Comparison of ENCODE assay signal across 8 mouse cellular contexts in the genomic region with DNA sequence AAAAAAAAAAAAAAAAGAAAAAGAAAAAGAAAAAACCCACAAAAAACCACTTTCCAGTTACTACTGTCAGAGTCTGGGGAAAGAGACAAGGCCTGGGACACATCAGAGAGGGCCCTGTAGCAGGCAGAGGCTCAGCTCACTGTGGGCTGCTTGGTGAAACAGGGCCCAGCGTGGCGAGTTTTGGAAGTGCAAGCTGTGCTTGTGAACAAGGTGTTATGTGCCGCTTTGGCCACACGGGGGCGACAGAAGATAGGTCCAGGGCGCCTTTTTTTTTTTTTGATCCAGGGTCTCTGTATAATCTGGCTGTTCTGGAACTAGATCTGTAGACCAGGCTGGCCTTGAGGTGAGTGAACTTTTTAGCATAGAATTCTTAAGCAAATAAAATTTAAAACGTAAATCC. TPM values are rescaled to one million over a fixed set of nuclear protein-coding genes. Genes with fewer than 3 reads are reported as not detected.
DNase-seq lines count a peak whose midpoint lies in the region; ATAC-seq and TF ChIP-seq lines count a peak whose summit lies in the region.

No protein-coding gene starts in this region.

- 4% methylated on average over 7 of the region's 7 CpGs for WGBS in intestine, postnatal 0 days
- 3% methylated on average over 7 of the region's 7 CpGs for WGBS in intestine, embryonic 16.5 days
- WGBS in limb, embryonic 14.5 days = 3% methylated on average over 7 of the region's 7 CpGs
- 2% methylated on average over 7 of the region's 7 CpGs for WGBS in stomach, embryonic 16.5 days

- H3K4me2 ChIP-seq in intestine, postnatal 0 days (replicated peaks; ENCODE audit: low read depth) = no peak overlapping the region
- H3K4me2 ChIP-seq in intestine, embryonic 16.5 days (ENCODE audit: low read depth, low read length) = no peak overlapping the region
- no peak overlapping the region for H3K4me2 ChIP-seq in limb, embryonic 14.5 days (replicated peaks; ENCODE audit: low read depth, low read length, severe bottlenecking)
- no peak overlapping the region for H3K4me2 ChIP-seq in stomach, embryonic 16.5 days (ENCODE audit: low read depth, low read length)

- peak; percentile 86 for DNase-seq in cerebellum, adult 11 months
- DNase-seq in limb, embryonic 14.5 days (ENCODE audit: low spot score) = peak; percentile 94
- peak; percentile 97 for DNase-seq in naive thymus-derived CD4-positive, alpha-beta T cell, adult 2 months (ENCODE audit: low read depth)

- H3K27ac ChIP-seq in intestine, postnatal 0 days (ENCODE audit: low read depth, low read length) = no peak overlapping the region
- no peak overlapping the region for H3K27ac ChIP-seq in intestine, embryonic 16.5 days (ENCODE audit: low read length)
- no peak overlapping the region for H3K27ac ChIP-seq in limb, embryonic 14.5 days (replicated peaks; ENCODE audit: low read depth, low read length)
- no peak overlapping the region for H3K27ac ChIP-seq in stomach, embryonic 16.5 days (ENCODE audit: low read length)

- no peak overlapping the region for H3K4me3 ChIP-seq in intestine, postnatal 0 days (ENCODE audit: low read depth, low read length)
- no peak overlapping the region for H3K4me3 ChIP-seq in intestine, embryonic 16.5 days (ENCODE audit: low read length)
- no peak overlapping the region for H3K4me3 ChIP-seq in limb, embryonic 14.5 days (replicated peaks; ENCODE audit: low read length)
- no peak overlapping the region for H3K4me3 ChIP-seq in stomach, embryonic 16.5 days (replicated peaks; ENCODE audit: low read length)

- H3K36me3 ChIP-seq in intestine, postnatal 0 days (ENCODE audit: control insufficient read depth, insufficient read depth) = peaks cover 11% of the 10 kb centered on the region; the same call in 1 of the 2 replicates
- H3K36me3 ChIP-seq in intestine, embryonic 16.5 days (ENCODE audit: control insufficient read depth, insufficient read depth, low read length) = peaks cover 5% of the 10 kb centered on the region
- peaks cover 20% of the 10 kb centered on the region for H3K36me3 ChIP-seq in limb, embryonic 14.5 days (ENCODE audit: control insufficient read depth, insufficient read depth, low read length)
- H3K36me3 ChIP-seq in stomach, embryonic 16.5 days (ENCODE audit: control insufficient read depth, insufficient read depth, low read length) = peaks cover 6% of the 10 kb centered on the region; the same call in 1 of the 2 replicates

- no peaks in the 10 kb centered on the region for H3K9me3 ChIP-seq in intestine, postnatal 0 days (ENCODE audit: control insufficient read depth)
- H3K9me3 ChIP-seq in intestine, embryonic 16.5 days (ENCODE audit: control insufficient read depth, low read length) = no peaks in the 10 kb centered on the region
- no peaks in the 10 kb centered on the region for H3K9me3 ChIP-seq in limb, embryonic 14.5 days (ENCODE audit: control insufficient read depth, low read length)
- H3K9me3 ChIP-seq in stomach, embryonic 16.5 days (replicated peaks; ENCODE audit: control insufficient read depth, low read length) = no peaks in the 10 kb centered on the region

- no peaks in the 10 kb centered on the region for H3K27me3 ChIP-seq in intestine, postnatal 0 days (replicated peaks; ENCODE audit: control insufficient read depth, insufficient read depth, low read length)
- H3K27me3 ChIP-seq in intestine, embryonic 16.5 days (replicated peaks; ENCODE audit: control insufficient read depth, insufficient read depth, low read length) = no peaks in the 10 kb centered on the region
- H3K27me3 ChIP-seq in limb, embryonic 14.5 days (ENCODE audit: control insufficient read depth, insufficient read depth, low read length) = no peaks in the 10 kb centered on the region
- no peaks in the 10 kb centered on the region for H3K27me3 ChIP-seq in stomach, embryonic 16.5 days (ENCODE audit: control insufficient read depth, insufficient read depth, low read length)

- no peak overlapping the region for H3K9ac ChIP-seq in intestine, postnatal 0 days (ENCODE audit: low read depth, low read length)
- no peak overlapping the region for H3K9ac ChIP-seq in intestine, embryonic 16.5 days (ENCODE audit: low read depth, low read length)
- H3K9ac ChIP-seq in limb, embryonic 14.5 days (ENCODE audit: low read depth, low read length, severe bottlenecking) = no peak overlapping the region
- H3K9ac ChIP-seq in stomach, embryonic 16.5 days (ENCODE audit: low read length) = no peak overlapping the region

- TF ChIP-seq CTCF in intestine, postnatal 0 days (IDR thresholded peaks at IDR 0.05; ENCODE audit: low read depth) = peak; percentile 93

- H3K4me1 ChIP-seq in intestine, postnatal 0 days (replicated peaks; ENCODE audit: control insufficient read depth, insufficient read depth, low read length) = no peaks in the 10 kb centered on the region
- peaks cover 6% of the 10 kb centered on the region; the same call in 1 of the 2 replicates for H3K4me1 ChIP-seq in intestine, embryonic 16.5 days (ENCODE audit: control insufficient read depth, insufficient read depth, low read length)
- peaks cover 7% of the 10 kb centered on the region for H3K4me1 ChIP-seq in limb, embryonic 14.5 days (ENCODE audit: control insufficient read depth, insufficient read depth, low read length)
- H3K4me1 ChIP-seq in stomach, embryonic 16.5 days (ENCODE audit: control insufficient read depth, insufficient read depth, low read length) = 0 out of 2 replicates have a peak, but pooled peaks cover 3% of the 10 kb centered on the region

- no peak for ATAC-seq in intestine, postnatal 0 days
- no peak for ATAC-seq in intestine, embryonic 16.5 days
- peak; percentile 72 for ATAC-seq in frontal cortex, adult (ENCODE audit: low TSS enrichment)
- peak; percentile 83 for ATAC-seq in inflammation-experienced regulatory T-cells, adult 6 months
- ATAC-seq in limb, embryonic 14.5 days (ENCODE audit: low FRiP score, low read depth) = peak; percentile 48; the same call in 1 of the 2 replicates
- peak; percentile 48; the same call in 1 of the 2 replicates for ATAC-seq in stomach, embryonic 16.5 days (ENCODE audit: insufficient read depth, low FRiP score)

- 0 out of 2 replicates have a peak, but pooled peaks have one; percentile 21 for TF ChIP-seq POLR2A in limb, embryonic 14.5 days (IDR thresholded peaks at IDR 0.05; ENCODE audit: borderline replicate concordance, extremely low read depth, insufficient read depth, insufficient read length)

RNA-seq across cellular contexts. Expression of a gene that starts 11.3 kb away (rescaled TPM):
- 3.2 and 4.2 TPM in 2 replicates for polyA plus RNA-seq in intestine, postnatal 0 days (2015; fragmentation: Nextera tagmentation; extraction: Ambion mirVana)
- 1.9 and 2.7 TPM in 2 replicates for polyA plus RNA-seq in intestine, embryonic 16.5 days (2015; fragmentation: Nextera tagmentation; extraction: Ambion mirVana)
- polyA plus RNA-seq in inflammation-experienced regulatory T-cells, adult 6 months (2017; shearing (Covaris generic)) = 1 to 10 TPM in 1 of 3 experiments, under 1 TPM in 2; 0.79 to 1.3 (median 0.79) TPM
- 44.0 and 60.0 TPM in 2 replicates for polyA plus RNA-seq in limb, embryonic 14.5 days (2012; rRNA removed)
- 8.2 and 9.0 TPM in 2 replicates for polyA plus RNA-seq in limb, embryonic 14.5 days (2014; fragmentation: Nextera tagmentation; extraction: Ambion mirVana)
- polyA plus RNA-seq in stomach, embryonic 16.5 days (2015; fragmentation: Nextera tagmentation; extraction: Ambion mirVana) = 3.0 and 4.1 TPM in 2 replicates

RNA-seq across cellular contexts. Expression of a gene that starts 19.9 kb away (rescaled TPM):
- 0.09 and 0.20 TPM in 2 replicates for polyA plus RNA-seq in intestine, postnatal 0 days (2015; fragmentation: Nextera tagmentation; extraction: Ambion mirVana)
- polyA plus RNA-seq in intestine, embryonic 16.5 days (2015; fragmentation: Nextera tagmentation; extraction: Ambion mirVana) = 0.39 and 0.64 TPM in 2 replicates
- polyA plus RNA-seq in inflammation-experienced regulatory T-cells, adult 6 months (2017; shearing (Covaris generic)) = not detected
- polyA plus RNA-seq in limb, embryonic 14.5 days (2012; rRNA removed) = 1.8 and 1.9 TPM in 2 replicates
- 0.48 and 0.88 TPM in 2 replicates for polyA plus RNA-seq in limb, embryonic 14.5 days (2014; fragmentation: Nextera tagmentation; extraction: Ambion mirVana)
- polyA plus RNA-seq in stomach, embryonic 16.5 days (2015; fragmentation: Nextera tagmentation; extraction: Ambion mirVana) = 0.14 and 0.61 TPM in 2 replicates

RNA-seq across cellular contexts. Expression of a gene that starts 23.2 kb away (rescaled TPM):
- 48.0 and 51.0 TPM in 2 replicates for polyA plus RNA-seq in intestine, postnatal 0 days (2015; fragmentation: Nextera tagmentation; extraction: Ambion mirVana)
- 133 and 144 TPM in 2 replicates for polyA plus RNA-seq in intestine, embryonic 16.5 days (2015; fragmentation: Nextera tagmentation; extraction: Ambion mirVana)
- polyA plus RNA-seq in inflammation-experienced regulatory T-cells, adult 6 months (2017; shearing (Covaris generic)) = 10 to 100 TPM; 19.2 to 30.4 (median 25.9) TPM
- polyA plus RNA-seq in limb, embryonic 14.5 days (2012; rRNA removed) = 267 and 270 TPM in 2 replicates
- 196 and 214 TPM in 2 replicates for polyA plus RNA-seq in limb, embryonic 14.5 days (2014; fragmentation: Nextera tagmentation; extraction: Ambion mirVana)
- 131 and 139 TPM in 2 replicates for polyA plus RNA-seq in stomach, embryonic 16.5 days (2015; fragmentation: Nextera tagmentation; extraction: Ambion mirVana)

RNA-seq across cellular contexts. Expression of a gene that starts 27.9 kb away (rescaled TPM):
- polyA plus RNA-seq in intestine, postnatal 0 days (2015; fragmentation: Nextera tagmentation; extraction: Ambion mirVana) = 46.7 and 50.4 TPM in 2 replicates
- polyA plus RNA-seq in intestine, embryonic 16.5 days (2015; fragmentation: Nextera tagmentation; extraction: Ambion mirVana) = 28.2 and 37.2 TPM in 2 replicates
- not detected for polyA plus RNA-seq in inflammation-experienced regulatory T-cells, adult 6 months (2017; shearing (Covaris generic))
- 16.5 and 21.9 TPM in 2 replicates for polyA plus RNA-seq in limb, embryonic 14.5 days (2012; rRNA removed)
- 6.5 and 6.7 TPM in 2 replicates for polyA plus RNA-seq in limb, embryonic 14.5 days (2014; fragmentation: Nextera tagmentation; extraction: Ambion mirVana)
- 22.0 and 24.0 TPM in 2 replicates for polyA plus RNA-seq in stomach, embryonic 16.5 days (2015; fragmentation: Nextera tagmentation; extraction: Ambion mirVana)

RNA-seq across cellular contexts. Expression of a gene that starts 30.5 kb away (rescaled TPM):
- polyA plus RNA-seq in intestine, postnatal 0 days (2015; fragmentation: Nextera tagmentation; extraction: Ambion mirVana) = 1,032 and 1,082 TPM in 2 replicates
- polyA plus RNA-seq in intestine, embryonic 16.5 days (2015; fragmentation: Nextera tagmentation; extraction: Ambion mirVana) = 1,179 and 1,252 TPM in 2 replicates
- 100 to 1,000 TPM; 289 to 335 (median 330) TPM for polyA plus RNA-seq in inflammation-experienced regulatory T-cells, adult 6 months (2017; shearing (Covaris generic))
- polyA plus RNA-seq in limb, embryonic 14.5 days (2012; rRNA removed) = 572 and 718 TPM in 2 replicates
- 617 and 707 TPM in 2 replicates for polyA plus RNA-seq in limb, embryonic 14.5 days (2014; fragmentation: Nextera tagmentation; extraction: Ambion mirVana)
- 669 and 707 TPM in 2 replicates for polyA plus RNA-seq in stomach, embryonic 16.5 days (2015; fragmentation: Nextera tagmentation; extraction: Ambion mirVana)

Comparison
In these comparisons a context has a peak if more than half of its experiments do, and no peak if none do; other contexts are left out.
1. ATAC-seq: peak in frontal cortex, adult (single experiment), inflammation-experienced regulatory T-cells, adult 6 months (single experiment), limb, embryonic 14.5 days (single experiment) and stomach, embryonic 16.5 days (single experiment); none in intestine, postnatal 0 days (single experiment) and intestine, embryonic 16.5 days (single experiment).
2. Peak in every context shown above with its lines, with median percentiles within 50 percentile points of each other: DNase-seq.